Mouse (Mus musculus) heart, embryonic 14.5 days (tissue): ENCODE data around the gene 0610030E20Rik. TPM values are rescaled to one million over a fixed set of nuclear protein-coding genes. Genes with fewer than 3 reads are reported as not detected.

Experiments used
- ATAC-seq: fragments of 200-750 bp; cut with Nextera tagmentation; 2 replicates; pipeline ENCODE4 v1.8.0; 2017; ENCODE audit warnings: low read depth, moderate TSS enrichment; ENCODE audit not compliant: insufficient number of reproducible peaks, insufficient read depth, low FRiP score
- H3K27ac ChIP-seq, 2 experiments: fragments of 200-500 bp in 1 of 2; fragments of 300-500 bp in 1 of 2; sonication (generic) in 1 of 2; replicated peaks in 1 of 2; 2 replicates each; pipeline ENCODE4 v1.5.1; 2012 to 2014; ENCODE audit warnings: low read depth in 2 of 2, low read length in 2 of 2, control low read depth in 1 of 2, mild to moderate bottlenecking in 1 of 2, mixed read lengths in 1 of 2; ENCODE audit not compliant: control insufficient read depth in 1 of 2, insufficient read depth in 1 of 2
- H3K27me3 ChIP-seq: fragments of 300-500 bp; sonication (generic); 2 replicates; pipeline ENCODE4 v1.6.1; 2014; ENCODE audit warnings: mild to moderate bottlenecking, low read length, control low read depth; ENCODE audit not compliant: control insufficient read depth, insufficient read depth
- H3K36me3 ChIP-seq: fragments of 300-500 bp; sonication (generic); 2 replicates; pipeline ENCODE4 v1.6.1; 2014; ENCODE audit warnings: mild to moderate bottlenecking, control low read depth, low read length, mixed read lengths; ENCODE audit not compliant: control insufficient read depth, insufficient read depth
- H3K4me1 ChIP-seq, 2 experiments: fragments of 200-500 bp in 1 of 2; fragments of 300-500 bp in 1 of 2; sonication (generic) in 1 of 2; 2 replicates each; pipeline ENCODE4 v1.6.1; 2012 to 2014; ENCODE audit warnings: low read length in 2 of 2, control low read depth in 1 of 2, mixed read lengths in 1 of 2; ENCODE audit not compliant: control insufficient read depth in 2 of 2, insufficient read depth in 2 of 2
- H3K4me2 ChIP-seq: fragments of 300-500 bp; sonication (generic); 2 replicates; pipeline ENCODE4 v1.6.1; 2014; ENCODE audit warnings: mild to moderate bottlenecking, low read length
- H3K4me3 ChIP-seq, 2 experiments: fragments of 200-500 bp in 1 of 2; fragments of 300-500 bp in 1 of 2; sonication (generic) in 1 of 2; 2 replicates each; pipeline ENCODE4 v1.5.1; 2012 to 2014; ENCODE audit warnings: low read length in 2 of 2, mild to moderate bottlenecking in 2 of 2, control low read depth in 1 of 2, low read depth in 1 of 2, moderate library complexity in 1 of 2; ENCODE audit not compliant: control insufficient read depth in 1 of 2, insufficient read depth in 1 of 2
- H3K9ac ChIP-seq: fragments of 300-500 bp; sonication (generic); 2 replicates; pipeline ENCODE4 v1.6.1; 2014; ENCODE audit warnings: mild to moderate bottlenecking, low read length
- H3K9me3 ChIP-seq: fragments of 300-500 bp; sonication (generic); 2 replicates; pipeline ENCODE4 v1.6.1; 2016; ENCODE audit warnings: low read length, control low read depth; ENCODE audit not compliant: control insufficient read depth
- WGBS: fragments of 180-500 bp; shearing (Covaris S2); extraction: QIAGEN DNeasy Blood & Tissue Kit; methylation state at CpG from one replicate; pipeline ENCODE4 v1.1.7; 2014; 5-methylcytosine and 5-hydroxymethylcytosine counted together
- polyA plus RNA-seq: library from polyadenylated mRNA; unstranded; fragments of >200 nt; fragmentation: Nextera tagmentation; extraction: Ambion mirVana; gene quantifications from 2 replicates; pipeline ENCODE4 v1.2.1, GENCODE M21; 2014

Gene 0610030E20Rik
- polyA plus RNA-seq, 1 experiment from 2014 or later, result 13.8 TPM

DNA sequence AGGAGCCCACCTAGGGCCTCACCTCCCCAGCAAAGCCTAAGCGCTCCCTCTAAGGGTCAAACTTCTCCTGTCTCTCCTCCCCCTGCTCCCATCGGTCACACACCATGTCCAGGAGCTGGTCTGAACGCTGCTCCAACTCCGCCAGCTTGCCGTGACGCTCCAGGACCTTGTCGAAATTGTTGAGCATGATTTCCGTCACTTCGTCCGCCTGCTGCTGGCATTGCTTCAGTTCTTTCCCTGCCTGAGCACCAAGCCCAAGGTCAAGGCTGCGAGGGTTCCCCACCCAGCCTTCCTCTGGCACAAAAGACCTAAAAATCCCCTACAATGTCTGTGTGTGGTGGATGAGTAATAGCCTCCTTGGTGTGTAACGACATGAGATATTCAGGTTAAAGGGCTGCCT lies 23.0 kb downstream of the 0610030E20Rik start:
- WGBS, result 74% methylated on average over 12 of the region's 12 CpGs
- H3K4me2 ChIP-seq, result no peak overlapping the region
- H3K27me3 ChIP-seq, result no peaks in the 10 kb centered on the region

GRCm38 (mm10) chr6:72371147-72371546 lies 24.0 kb downstream of the 0610030E20Rik start:
- Histone ChIP-seq H3K36me3 (peaks cover 10% of the 10 kb centered on the region), H3K9ac (peak overlapping the region; percentile 26), H3K27me3 (no peaks in the 10 kb centered on the region), H3K4me3 (no peak overlapping the region), H3K4me1 (peaks cover 23 to 28% of the 10 kb centered on the region in 2 experiments), H3K27ac (peak overlapping the region; percentile 79 to 82), H3K4me2 (0 out of 2 replicates have a peak overlapping the region, but pooled peaks have one; percentile 7), H3K9me3 (no peaks in the 10 kb centered on the region)
- WGBS, result 27% methylated on average over 5 of the region's 5 CpGs
- 0 out of 2 replicates have a peak, but pooled peaks have one; percentile 13 for ATAC-seq

More for the DNA sequence above, 23.0 kb downstream of the 0610030E20Rik start:
- Histone ChIP-seq H3K36me3 (peaks cover 10% of the 10 kb centered on the region), H3K9me3 (no peaks in the 10 kb centered on the region), H3K9ac (no peak overlapping the region), H3K4me3 (no peak overlapping the region), H3K4me1 (peaks cover 23 to 28% of the 10 kb centered on the region in 2 experiments), H3K27ac (peak overlapping the region; percentile 31 to 82; a peak in 2 of 4 replicates)
- no peak for ATAC-seq

DNA sequence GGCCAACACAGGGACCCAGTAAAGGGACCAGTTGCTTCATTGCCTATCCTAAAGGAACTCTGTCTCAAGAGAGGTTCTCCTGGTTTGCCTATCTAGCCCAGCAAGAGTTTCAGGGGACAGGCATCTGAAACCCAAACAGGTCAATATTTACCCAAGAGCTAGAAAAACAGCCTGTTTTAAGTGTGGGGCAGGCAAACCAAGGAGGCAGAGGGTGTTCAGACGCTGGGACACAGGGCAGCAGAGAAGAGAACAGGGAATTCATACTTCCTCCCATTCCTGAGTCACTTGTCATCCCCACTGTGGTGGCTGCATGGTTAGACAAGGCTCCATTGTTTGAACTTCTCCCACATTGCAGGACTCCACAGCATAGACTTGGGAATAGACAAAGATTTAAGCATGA lies 24.5 kb downstream of the 0610030E20Rik start:
- WGBS, result 23% methylated on average over 1 of the region's 1 CpGs
- Histone ChIP-seq H3K4me2 (0 out of 2 replicates have a peak overlapping the region, but pooled peaks have one; percentile 7), H3K4me1 (peaks cover 23 to 28% of the 10 kb centered on the region in 2 experiments), H3K4me3 (no peak overlapping the region), H3K27me3 (no peaks in the 10 kb centered on the region), H3K27ac (peak overlapping the region; percentile 79 to 82), H3K9ac (peak overlapping the region; percentile 26; the same call in 1 of the 2 replicates), H3K9me3 (no peaks in the 10 kb centered on the region), H3K36me3 (peaks cover 10% of the 10 kb centered on the region)
- ATAC-seq, result no peak

- H3K27me3 ChIP-seq, result no peaks in the 10 kb centered on the region
- H3K27ac ChIP-seq, result peak overlapping the region in 1 of 2 experiments; percentile 82; a peak in 2 of 4 replicates
- H3K9ac ChIP-seq, result no peak overlapping the region
- no peak overlapping the region for H3K4me2 ChIP-seq
- ATAC-seq, result no peak
- H3K4me1 ChIP-seq, result peaks cover 23 to 28% of the 10 kb centered on the region in 2 experiments
- WGBS, result 77% methylated on average over 4 of the region's 4 CpGs
- H3K36me3 ChIP-seq, result peaks cover 10% of the 10 kb centered on the region
- no peaks in the 10 kb centered on the region for H3K9me3 ChIP-seq
- H3K4me3 ChIP-seq, result no peak overlapping the region
These were observed 26.1 kb downstream of the 0610030E20Rik start for GRCm38 (mm10) chr6:72373184-72373583.

GRCm38 (mm10) chr6:72374206-72374605 lies 27.1 kb downstream of the 0610030E20Rik start:
- WGBS, result 50% methylated on average over 7 of the region's 7 CpGs
- Histone ChIP-seq H3K9ac (no peak overlapping the region), H3K9me3 (no peaks in the 10 kb centered on the region), H3K4me3 (no peak overlapping the region), H3K36me3 (peaks cover 1% of the 10 kb centered on the region), H3K4me2 (no peak overlapping the region), H3K4me1 (peaks cover 23 to 28% of the 10 kb centered on the region in 2 experiments), H3K27ac (peak overlapping the region; percentile 61 to 82), H3K27me3 (no peaks in the 10 kb centered on the region)
- ATAC-seq, result 0 out of 2 replicates have a peak, but pooled peaks have one; percentile 54

GRCm38 (mm10) chr6:72374820-72375563 lies 27.9 kb downstream of the 0610030E20Rik start:
- no peaks in the 10 kb centered on the region for H3K36me3 ChIP-seq
- 71% methylated on average over 15 of the region's 15 CpGs for WGBS
- H3K4me1 ChIP-seq, result peaks cover 23 to 25% of the 10 kb centered on the region in 2 experiments
- peak overlapping the region; percentile 2 to 82; a peak in 2 of 4 replicates for H3K27ac ChIP-seq
- ATAC-seq, result no peak
- H3K4me3 ChIP-seq, result no peak overlapping the region
- H3K9ac ChIP-seq, result no peak overlapping the region
- no peaks in the 10 kb centered on the region for H3K9me3 ChIP-seq
- no peak overlapping the region for H3K4me2 ChIP-seq
- H3K27me3 ChIP-seq, result no peaks in the 10 kb centered on the region

DNA sequence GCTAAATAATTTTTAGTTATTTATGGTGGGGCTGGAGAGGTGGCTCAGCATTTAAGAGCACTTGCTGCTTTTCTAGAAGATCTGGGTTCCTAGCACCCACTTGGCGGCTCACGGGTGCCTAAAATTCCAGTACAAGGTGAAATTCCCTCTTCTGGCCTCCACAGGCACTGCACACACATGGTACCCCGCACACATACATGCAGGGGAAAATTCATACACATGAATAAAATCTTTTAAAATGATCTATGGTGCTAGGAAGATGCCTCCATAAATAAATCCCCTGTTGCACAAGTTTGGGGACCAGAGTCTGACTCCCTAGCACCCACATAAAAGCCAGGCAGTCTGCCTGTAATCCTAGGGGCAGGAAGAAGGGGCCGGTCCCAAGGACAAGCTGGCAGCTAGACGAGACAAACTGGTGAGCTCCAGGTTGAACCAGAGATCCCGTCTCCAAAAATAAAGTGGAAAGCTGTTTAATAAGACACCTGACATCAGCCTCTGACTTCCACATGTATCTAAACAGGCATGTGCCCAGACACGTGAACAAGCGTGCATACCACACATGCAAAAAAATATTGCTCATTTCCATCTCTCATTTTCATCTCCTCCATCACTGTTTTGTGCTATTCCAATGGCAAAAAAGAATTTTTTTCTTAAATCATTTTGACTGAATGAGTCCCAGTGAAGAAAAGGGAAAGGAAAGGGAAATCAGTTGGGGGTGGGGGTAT lies 31.6 kb downstream of the 0610030E20Rik start:
- Histone ChIP-seq H3K27me3 (no peaks in the 10 kb centered on the region), H3K36me3 (no peaks in the 10 kb centered on the region), H3K27ac (peak overlapping the region in 1 of 2 experiments; percentile 85; a peak in 1 of 4 replicates), H3K9ac (peak overlapping the region; percentile 77; the same call in 1 of the 2 replicates), H3K4me1 (peaks cover 9 to 10% of the 10 kb centered on the region in 2 experiments; a peak in 3 of 4 replicates), H3K9me3 (no peaks in the 10 kb centered on the region), H3K4me3 (peak overlapping the region in 1 of 2 experiments; percentile 65; a peak in 2 of 4 replicates), H3K4me2 (peak overlapping the region; percentile 68)
- WGBS, result 81% methylated on average over 8 of the region's 8 CpGs
- ATAC-seq, result no peak
